Mouse (Mus musculus) left cerebral cortex, adult 2 months (tissue): ENCODE measurements around the gene Iscu. TPM values are rescaled to one million over a fixed set of nuclear protein-coding genes. Genes with fewer than 3 reads are reported as not detected.
"Not testable (repeated sequence)": the region's sequence is repeated elsewhere in the genome, so short reads cannot be mapped to it uniquely, and the experiment has no call there.

Experiments
- DNase-seq, 2 experiments: peaks; one replicate each; pipeline ENCODE4 v3.0.0; 2021 to 2022; ENCODE audit warnings: low spot score in 2 of 2, mixed read lengths in 1 of 2; ENCODE audit errors: extremely low spot score in 1 of 2
- H3K27ac ChIP-seq: fragments of 200-600 bp; 2 replicates; pipeline ENCODE4 v1.8.1; 2022
- H3K4me3 ChIP-seq: fragments of 200-600 bp; 2 replicates; pipeline ENCODE4 v1.8.1; 2022
- CTCF ChIP-seq: fragments of 200-600 bp; IDR thresholded peaks from 2 replicates; pipeline ENCODE4 v1.8.1; 2022; ENCODE audit warnings: antibody characterized with exemption, mild to moderate bottlenecking, moderate library complexity
- intact Hi-C: fragments of 180-260 bp; cut with DNase I; formaldehyde crosslinking; loops from one replicate; pipeline ENCODE4 v1.15.1; 2025
- total RNA-seq, 2 experiments: library from RNA; stranded (reverse); gene quantifications; 2 replicates each; pipeline ENCODE4 v1.2.3; 2021

Iscu gene
- total RNA-seq, 2 experiments from 2014 or later = 125 to 128 TPM

DNA sequence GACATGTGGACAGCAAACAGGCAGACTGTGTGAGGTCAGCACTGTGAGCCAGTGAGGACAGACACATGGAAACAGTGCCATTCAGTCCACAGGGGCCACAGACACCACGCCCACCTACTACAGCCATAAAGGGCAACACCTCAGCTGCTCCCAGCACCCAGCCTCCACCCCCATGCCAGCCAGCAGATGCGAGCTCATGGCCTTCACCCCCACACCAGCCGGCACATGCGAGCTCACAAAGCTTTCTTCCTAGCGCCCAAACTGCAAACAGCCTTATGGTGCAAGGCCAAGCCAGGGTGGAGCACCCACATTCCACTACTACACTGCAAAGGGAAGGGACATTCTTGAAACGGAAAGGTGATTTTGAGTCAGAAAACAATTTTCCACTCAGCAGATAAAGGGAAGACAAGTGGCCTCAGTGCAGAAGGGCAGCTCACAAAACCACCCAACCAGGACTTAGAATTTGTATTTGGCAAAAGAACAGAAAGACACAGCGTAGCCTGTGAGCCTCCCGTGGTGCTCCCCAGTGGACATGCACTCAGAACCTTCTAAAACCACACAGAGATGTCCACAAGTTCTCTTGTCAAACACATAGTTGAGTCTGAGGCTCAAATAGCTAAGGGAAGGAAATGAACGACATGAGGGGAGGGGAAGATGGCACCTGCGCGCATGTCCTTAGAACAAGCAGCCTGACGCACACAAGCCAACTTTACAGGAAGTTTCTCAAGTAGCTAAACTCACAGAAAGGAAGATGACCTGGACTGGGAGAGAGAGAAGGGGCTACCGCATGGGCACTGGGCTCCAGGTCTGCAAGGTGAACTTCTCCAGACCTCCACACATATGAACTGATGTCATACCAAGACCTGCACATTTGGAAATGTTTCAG lies 6.7 kb upstream of the Iscu start:
- Histone ChIP-seq H3K4me3 (no peak overlapping the region), H3K27ac (no peak overlapping the region)
- intact Hi-C loops = no loop called here
- DNase-seq = no peak
- no peak for TF ChIP-seq CTCF

DNA sequence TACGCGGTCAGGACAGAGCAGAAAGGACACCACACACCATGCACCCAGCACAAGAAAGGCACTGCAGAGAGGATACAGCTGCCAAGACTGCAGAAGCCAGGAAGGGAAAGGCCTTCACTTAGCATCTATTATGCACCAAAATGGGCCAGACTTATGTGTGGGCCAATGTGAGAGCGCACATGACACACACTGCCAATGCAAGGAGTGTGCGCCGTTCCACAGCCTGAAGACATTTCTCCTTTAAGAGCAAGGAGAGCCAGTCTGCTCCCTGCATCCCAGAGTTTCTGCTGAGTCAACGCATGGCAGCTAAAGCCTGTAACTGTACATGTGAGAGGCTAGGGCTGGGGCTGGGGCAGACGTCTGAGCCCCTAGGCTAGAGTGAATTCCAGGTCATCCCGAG lies 3.7 kb upstream of the Iscu start:
- no peak for TF ChIP-seq CTCF
- Histone ChIP-seq H3K27ac (peak overlapping the region; percentile 30; the same call in 1 of the 2 replicates), H3K4me3 (no peak overlapping the region)
- no peak for DNase-seq
- intact Hi-C loops = no loop called here

DNA sequence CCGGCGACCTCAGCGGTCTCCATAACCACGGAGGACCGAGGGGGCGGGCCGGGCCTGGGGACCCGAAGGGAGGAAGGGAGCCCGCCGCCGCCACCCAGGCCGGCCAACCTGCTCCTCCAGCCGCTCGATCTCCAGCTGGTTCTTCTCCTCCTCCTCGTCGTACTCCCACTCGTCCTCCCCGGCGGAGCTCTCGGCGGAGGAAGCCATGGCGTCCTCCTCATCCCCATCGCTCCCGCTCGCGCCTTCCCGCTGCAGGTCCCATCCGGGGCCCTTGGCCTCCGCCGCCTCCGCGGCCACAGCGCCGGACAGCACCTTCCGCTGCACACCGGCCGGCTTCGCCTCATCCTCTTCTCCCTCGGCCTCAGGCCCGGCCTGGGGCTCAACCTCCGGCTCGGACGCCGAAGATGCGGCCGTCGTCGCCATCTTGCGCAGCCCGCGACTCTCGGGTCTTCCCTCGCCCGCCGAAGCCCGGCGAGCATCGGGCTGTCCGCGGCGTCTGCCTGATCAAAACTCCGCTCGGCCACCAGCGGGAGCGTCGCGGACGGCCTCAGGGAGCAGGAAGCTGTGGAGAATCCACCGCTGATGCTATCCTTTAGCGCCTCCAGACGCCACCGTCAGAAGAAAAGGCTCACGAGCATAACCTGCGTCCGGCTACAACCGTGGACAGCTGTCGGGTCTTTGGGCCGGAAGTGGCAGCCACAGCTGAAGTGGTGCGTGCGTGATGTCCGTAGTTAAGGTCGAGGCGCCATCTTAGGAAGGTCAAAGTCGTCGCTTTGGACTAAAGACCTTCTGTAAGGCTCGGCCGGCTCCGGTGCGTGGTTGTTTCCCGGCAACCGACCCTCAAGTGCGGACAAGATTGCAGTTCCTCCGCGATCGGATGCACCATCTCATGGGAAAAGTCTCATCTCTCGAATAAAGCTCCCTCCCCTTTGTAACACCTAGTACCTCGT lies 1.1 kb upstream of the Iscu start:
- peak; percentile 80 to 82 for DNase-seq
- intact Hi-C loops = loop anchor here (2.0 kb wide), 3 partner anchors 35 to 183 kb away; no protein-coding TSS in a partner anchor
- Histone ChIP-seq H3K4me3 (peak overlapping the region; percentile 99), H3K27ac (peak overlapping the region; percentile 100)
- no peak for TF ChIP-seq CTCF

DNA sequence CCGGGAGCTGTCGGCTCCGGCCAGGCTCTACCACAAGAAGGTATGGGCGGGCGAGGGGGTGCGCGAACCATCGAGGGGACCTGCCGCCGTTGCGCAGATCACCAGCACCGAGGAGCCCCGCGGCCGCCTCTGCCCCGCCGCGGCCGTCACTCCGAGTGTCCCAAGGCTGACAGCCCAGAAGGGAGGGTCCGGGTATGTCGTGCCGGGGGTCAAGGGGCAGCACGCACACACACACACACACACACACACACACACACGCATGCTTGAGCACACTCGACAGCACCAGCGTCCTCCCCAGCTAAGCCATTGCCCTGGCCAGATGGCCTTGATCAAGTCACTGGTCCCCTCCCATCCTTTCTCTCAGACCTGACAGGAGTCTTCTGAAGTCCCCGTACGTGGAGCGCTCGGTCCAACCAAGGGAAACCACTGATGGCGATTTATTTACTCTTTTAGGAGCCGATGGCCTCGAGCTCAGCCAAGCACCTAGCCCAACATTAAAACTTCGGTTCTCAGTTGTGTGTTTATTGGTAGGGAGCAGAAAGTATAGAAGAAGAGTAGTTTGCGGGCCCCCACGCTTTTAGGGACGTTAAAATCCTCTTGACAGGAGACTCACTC lies 464 bp downstream of the Iscu start:
- intact Hi-C loops = loop anchor here (1.0 to 2.0 kb wide), 4 partner anchors 42 to 182 kb away; no protein-coding TSS in a partner anchor
- H3K4me3 ChIP-seq = peak overlapping the region; percentile 99
- peak overlapping the region; percentile 77 for H3K27ac ChIP-seq
- TF ChIP-seq CTCF = no peak
- DNase-seq = no peak

DNA sequence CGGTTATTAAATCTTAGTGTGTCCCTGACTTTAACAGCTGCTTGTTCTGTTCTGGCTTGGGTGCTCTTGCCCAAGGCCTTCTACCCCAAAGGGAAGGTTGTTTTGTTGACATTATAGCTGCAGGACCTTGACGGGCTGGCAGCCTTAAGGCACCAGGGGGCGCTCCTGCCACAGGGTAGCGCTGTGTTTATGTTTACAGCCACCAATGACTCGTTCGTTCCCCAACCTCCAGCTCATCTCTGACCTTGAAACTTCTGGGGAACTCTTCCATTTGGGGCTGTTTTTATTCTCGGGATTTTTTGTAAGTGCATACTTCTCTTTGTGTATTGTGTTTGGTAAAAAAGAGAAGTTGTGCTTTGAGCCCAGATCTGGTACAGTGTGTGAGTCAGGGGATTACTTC lies 1.1 kb downstream of the Iscu start:
- intact Hi-C loops = loop anchor here (1.0 to 2.0 kb wide), 4 partner anchors 42 to 181 kb away; no protein-coding TSS in a partner anchor
- peak; percentile 83 to 84 for DNase-seq
- Histone ChIP-seq H3K27ac (peak overlapping the region; percentile 16; the same call in 1 of the 2 replicates), H3K4me3 (peak overlapping the region; percentile 99)
- TF ChIP-seq CTCF = peak; percentile 94

DNA sequence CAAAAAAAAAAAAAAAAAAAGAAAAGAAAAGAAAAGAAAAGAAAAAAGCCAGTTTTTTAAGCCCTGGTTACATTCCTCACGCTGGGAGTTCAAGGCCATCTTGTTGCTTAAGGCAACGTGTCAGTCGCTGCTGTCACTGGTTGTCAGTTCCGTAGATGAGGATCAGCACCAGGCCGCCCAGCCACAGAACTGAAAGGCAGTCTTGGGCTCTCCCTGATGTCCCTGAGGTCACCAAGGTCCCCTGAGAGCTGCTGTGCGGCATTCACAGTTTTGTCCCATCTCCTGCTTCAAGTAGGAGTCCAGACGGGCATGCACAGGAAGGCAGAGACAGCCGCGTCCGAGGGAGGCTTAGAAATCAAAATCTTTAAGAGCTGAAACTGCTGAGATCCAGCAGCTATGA lies 3.0 kb downstream of the Iscu start:
- intact Hi-C loops = no loop called here
- H3K27ac ChIP-seq = peak overlapping the region; percentile 5; the same call in 1 of the 2 replicates
- no peak overlapping the region for H3K4me3 ChIP-seq
- DNase-seq = no peak
- TF ChIP-seq CTCF = no peak

DNA sequence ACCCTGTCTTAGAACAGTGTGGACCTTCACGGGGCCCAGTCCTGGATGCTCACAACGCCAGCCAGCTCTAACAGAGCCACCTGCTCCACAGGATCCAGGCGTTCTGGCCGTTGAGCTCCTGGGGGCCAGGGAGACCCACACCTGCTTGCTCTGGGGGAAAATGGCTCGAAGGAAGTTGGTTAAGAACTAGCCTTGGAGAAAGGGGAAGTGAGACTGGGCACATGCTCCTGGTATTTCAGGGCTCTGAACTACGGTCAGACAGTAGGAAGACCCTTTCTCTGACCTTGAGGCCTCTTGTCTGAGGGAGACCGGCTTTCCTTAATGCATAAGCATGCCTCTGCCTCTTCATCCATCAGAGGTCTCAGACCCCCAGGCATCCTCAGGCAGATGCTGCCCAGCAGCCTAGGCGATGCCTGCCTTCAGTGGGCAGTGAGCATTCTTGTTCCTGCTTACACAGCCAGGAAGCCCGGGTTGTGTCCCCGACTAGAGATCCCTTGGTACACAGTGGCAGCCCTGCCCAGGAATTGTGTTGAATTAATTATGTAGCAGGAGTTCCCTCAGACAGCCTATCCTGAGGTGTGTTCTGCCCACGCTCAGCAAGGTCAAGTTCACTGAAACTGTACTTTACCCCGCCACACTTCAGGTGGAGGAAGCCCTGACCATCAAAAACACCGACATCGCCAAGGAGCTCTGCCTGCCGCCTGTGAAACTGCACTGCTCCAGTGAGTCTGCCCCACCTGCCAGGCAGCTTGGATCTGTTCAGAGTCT lies 3.8 kb downstream of the Iscu start:
- no peak overlapping the region for H3K4me3 ChIP-seq
- no peak for DNase-seq
- TF ChIP-seq CTCF = no peak
- intact Hi-C loops = no loop called here
- H3K27ac ChIP-seq = peak overlapping the region; percentile 34; the same call in 1 of the 2 replicates

DNA sequence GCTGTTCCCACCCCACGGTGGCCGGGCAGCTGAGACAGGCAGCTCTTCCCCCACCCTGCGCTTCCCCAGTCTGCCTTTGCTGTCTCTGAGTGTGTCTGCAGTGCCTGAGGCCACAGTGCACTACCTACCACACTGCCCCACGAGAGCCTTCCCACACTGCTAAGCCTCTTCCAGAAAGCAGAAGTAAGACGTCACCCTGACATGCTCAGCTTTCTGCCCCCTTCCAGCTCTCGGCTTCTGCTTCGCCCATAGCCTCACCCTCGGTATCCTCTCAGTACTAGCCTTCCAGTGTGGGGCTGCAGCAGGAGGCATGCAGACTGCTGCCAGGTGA lies 4.3 kb downstream of the Iscu start:
- no peak for TF ChIP-seq CTCF
- intact Hi-C loops = no loop called here
- no peak overlapping the region for H3K4me3 ChIP-seq
- DNase-seq = no peak
- peak overlapping the region; percentile 34; the same call in 1 of the 2 replicates for H3K27ac ChIP-seq

DNA sequence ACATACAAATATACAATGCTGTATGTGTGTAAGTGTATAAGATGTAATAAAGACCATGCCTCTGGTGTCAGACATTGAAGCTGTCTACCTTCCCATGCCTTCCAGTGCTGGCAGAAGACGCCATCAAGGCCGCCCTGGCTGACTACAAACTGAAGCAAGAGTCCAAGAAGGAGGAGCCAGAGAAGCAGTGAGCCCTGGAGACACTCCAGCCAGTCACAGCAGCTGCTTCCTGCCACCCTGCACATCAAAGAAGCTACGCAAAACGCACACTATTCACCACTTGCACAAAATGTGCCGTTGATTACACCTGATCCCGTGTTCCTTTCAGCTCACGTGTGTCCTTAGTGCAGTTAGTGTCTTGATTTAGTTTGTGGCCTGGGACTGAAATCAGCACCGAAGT lies 5.2 kb downstream of the Iscu start:
- intact Hi-C loops, DNase-seq, H3K27ac ChIP-seq, H3K4me3 ChIP-seq: not testable (repeated sequence)

DNA sequence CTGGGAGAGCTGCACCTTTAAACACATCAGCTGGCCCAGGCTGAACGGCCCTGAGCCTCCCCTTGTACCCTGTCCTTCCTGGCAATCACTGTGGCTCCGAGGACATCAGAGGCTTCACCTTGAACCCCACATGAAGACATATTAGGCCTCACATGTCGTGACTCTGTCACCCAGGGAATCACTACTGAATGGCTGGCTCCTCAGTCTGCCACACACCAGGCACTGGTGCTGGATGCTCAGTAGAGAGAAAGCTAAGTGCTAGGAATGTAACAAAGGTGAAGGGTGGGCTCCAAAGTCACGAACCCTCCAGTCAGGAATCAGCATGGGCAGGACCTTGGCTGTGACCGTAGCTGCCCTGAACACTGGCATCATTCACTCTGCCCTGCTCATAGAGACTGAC lies 7.0 kb downstream of the Iscu start:
- intact Hi-C loops = no loop called here
- no peak overlapping the region for H3K27ac ChIP-seq
- no peak for DNase-seq
- TF ChIP-seq CTCF = no peak
- no peak overlapping the region for H3K4me3 ChIP-seq
